Mouse (Mus musculus) stomach, embryonic 16.5 days (tissue): ENCODE results near the gene Cdh20. TPM values are rescaled to one million over a fixed set of nuclear protein-coding genes. Genes with fewer than 3 reads are reported as not detected.

ENCODE experiments used
- ATAC-seq: fragments of 200-750 bp; cut with Nextera tagmentation; 2 replicates; pipeline ENCODE4 v1.8.0; 2017; ENCODE audit warnings: moderate number of reproducible peaks, moderate TSS enrichment; ENCODE audit not compliant: insufficient read depth, low FRiP score
- H3K27ac ChIP-seq: fragments of 300-500 bp; sonication (generic); 2 replicates; pipeline ENCODE4 v1.5.1; 2014; ENCODE audit warnings: low read length
- H3K27me3 ChIP-seq: fragments of 300-500 bp; sonication (generic); 2 replicates; pipeline ENCODE4 v1.6.1; 2014; ENCODE audit warnings: low read length, control low read depth, mixed read lengths; ENCODE audit not compliant: control insufficient read depth, insufficient read depth
- H3K36me3 ChIP-seq: fragments of 300-500 bp; sonication (generic); 2 replicates; pipeline ENCODE4 v1.6.1; 2014; ENCODE audit warnings: low read length; ENCODE audit not compliant: control insufficient read depth, insufficient read depth
- H3K4me1 ChIP-seq: fragments of 300-500 bp; sonication (generic); 2 replicates; pipeline ENCODE4 v1.6.1; 2014; ENCODE audit warnings: low read length, control low read depth, mixed read lengths; ENCODE audit not compliant: control insufficient read depth, insufficient read depth
- H3K4me2 ChIP-seq: fragments of 300-500 bp; sonication (generic); 2 replicates; pipeline ENCODE4 v1.6.1; 2014; ENCODE audit warnings: low read depth, low read length, mixed read lengths
- H3K4me3 ChIP-seq: fragments of 300-500 bp; sonication (generic); replicated peaks from 2 replicates; pipeline ENCODE4 v1.5.1; 2014; ENCODE audit warnings: mild to moderate bottlenecking, low read length
- H3K9ac ChIP-seq: fragments of 300-500 bp; sonication (generic); 2 replicates; pipeline ENCODE4 v1.6.1; 2014; ENCODE audit warnings: low read length
- H3K9me3 ChIP-seq: fragments of 300-500 bp; sonication (generic); replicated peaks from 2 replicates; pipeline ENCODE4 v1.6.1; 2016; ENCODE audit warnings: low read length, control low read depth; ENCODE audit not compliant: control insufficient read depth
- WGBS: fragments of 180-500 bp; shearing (Covaris S2); extraction: QIAGEN DNeasy Blood & Tissue Kit; methylation state at CpG from one replicate; pipeline ENCODE4 v1.1.7; 2014; 5-methylcytosine and 5-hydroxymethylcytosine counted together
- polyA plus RNA-seq: library from polyadenylated mRNA; unstranded; fragments of >200 nt; fragmentation: Nextera tagmentation; extraction: Ambion mirVana; gene quantifications from 2 replicates; pipeline ENCODE4 v1.2.1, GENCODE M21; 2015

Gene Cdh20
- polyA plus RNA-seq, 1 experiment from 2014 or later: 0.17 TPM

DNA sequence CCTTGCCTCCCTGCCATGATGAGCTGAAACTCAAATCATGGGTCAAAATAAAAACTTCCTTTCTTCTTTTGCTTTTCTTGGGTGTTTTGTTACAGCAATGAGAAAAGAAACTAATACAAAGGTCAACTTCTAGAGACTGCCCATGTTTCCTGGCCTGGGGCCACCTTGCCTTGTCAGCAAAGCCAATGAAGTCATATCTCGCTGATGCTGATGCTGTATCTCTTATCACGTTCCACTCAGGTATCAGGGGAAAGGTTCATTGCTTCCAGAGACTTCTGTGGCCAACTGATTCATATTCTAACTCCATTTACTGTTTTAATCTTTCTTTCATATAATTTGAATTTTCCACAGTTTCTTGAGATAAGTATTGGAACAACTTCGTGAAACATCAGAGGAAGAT lies 273.3 kb downstream of the Cdh20 start:
- Histone ChIP-seq H3K27me3 (no peaks in the 10 kb centered on the region), H3K36me3 (no peaks in the 10 kb centered on the region), H3K4me3 (no peak overlapping the region), H3K27ac (no peak overlapping the region), H3K4me1 (no peaks in the 10 kb centered on the region), H3K4me2 (no peak overlapping the region), H3K9me3 (no peaks in the 10 kb centered on the region), H3K9ac (no peak overlapping the region)
- WGBS: 72% methylated on average over 3 of the region's 3 CpGs
- no peak for ATAC-seq
